Mouse (Mus musculus): Measurements from ENCODE around the gene Arnt.
"Not testable (repeated sequence)": the region's sequence is repeated elsewhere in the genome, so short reads cannot be mapped to it uniquely, and the experiment has no call there.

Arnt gene

DNA sequence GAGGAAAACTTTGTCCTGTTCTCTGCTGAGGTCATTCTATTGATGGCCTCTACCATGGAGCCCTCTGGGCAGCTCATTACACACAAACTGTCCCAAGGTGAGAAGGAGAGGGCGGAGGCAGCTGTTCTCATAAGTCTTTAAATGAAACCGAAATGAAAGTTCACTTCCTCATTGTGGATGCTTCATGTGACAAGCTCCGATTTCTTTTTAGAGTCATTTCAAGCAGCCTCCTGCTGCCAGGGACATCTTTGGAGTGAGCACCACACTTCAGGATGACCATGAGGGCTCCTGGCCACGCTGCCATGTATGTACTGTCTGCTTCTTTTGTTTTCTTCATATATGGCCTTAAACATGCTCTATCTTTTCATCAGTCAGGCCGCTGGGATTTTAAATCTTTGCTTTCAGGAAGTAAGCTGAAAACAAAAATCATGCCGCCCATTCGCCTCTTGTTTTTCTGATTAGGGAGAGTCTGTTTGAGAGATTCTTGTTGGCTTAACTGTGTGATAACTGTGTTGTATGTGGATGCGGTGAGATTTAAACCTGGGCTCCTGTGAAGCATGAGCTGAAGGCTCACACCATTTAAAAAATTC, 92.5 kb downstream of the Arnt start, which contains the start of gene Ctss:
Gene Ctss, plus strand, starts transcription at position 165 of the 590 bp plus-strand sequence.
- DNase-seq (ENCODE audit: low spot score), result no peak

- no peak for DNase-seq (ENCODE audit: low spot score)
These were observed 95.6 kb downstream of the Arnt start for GRCm38 (mm10) chr3:95529814-95530213.

DNA sequence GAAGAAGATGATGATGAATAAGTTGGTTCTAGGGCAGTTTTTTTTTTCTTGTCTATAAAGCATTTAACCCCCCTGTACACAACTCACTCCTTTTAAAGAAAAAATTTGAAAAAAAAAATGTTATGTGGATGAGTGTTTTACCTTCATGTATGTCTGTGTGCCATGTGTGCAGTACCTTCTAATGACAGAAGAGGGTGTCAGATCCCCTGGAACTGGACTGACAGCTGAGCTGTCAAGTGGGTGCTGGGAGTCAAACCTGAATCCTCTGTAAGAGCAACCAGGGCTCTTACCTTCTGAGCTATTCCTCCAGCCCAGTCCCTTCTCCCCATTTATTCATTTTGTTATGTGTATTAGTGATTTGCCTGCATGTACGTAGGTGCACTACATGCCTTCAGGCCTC, 96.8 kb downstream of the Arnt start:
- DNase-seq (ENCODE audit: low spot score), result no peak

DNA sequence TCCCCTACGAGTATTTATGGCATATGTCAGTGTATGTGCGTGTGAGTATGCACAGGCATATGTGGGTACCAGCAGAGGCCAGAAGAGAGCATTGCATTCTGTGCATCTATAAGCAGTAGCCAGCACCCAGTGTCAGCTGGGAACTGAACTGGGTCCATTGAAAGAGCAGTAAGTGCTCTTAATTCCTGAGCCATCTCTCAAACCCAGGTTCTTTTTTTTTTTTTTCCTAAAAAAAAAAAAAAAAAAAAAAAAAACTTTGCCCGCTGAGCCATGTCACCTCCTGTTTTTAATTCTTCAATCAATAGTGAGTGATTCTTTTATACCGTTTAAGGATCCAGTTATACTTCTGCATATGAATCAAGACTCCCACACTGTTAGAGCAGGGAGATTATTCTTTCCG, 99.2 kb downstream of the Arnt start:
- DNase-seq (ENCODE audit: low spot score), result no peak

GRCm38 (mm10) chr3:95534927-95535326, 100.7 kb downstream of the Arnt start:
- DNase-seq (ENCODE audit: low spot score), result no peak

DNA sequence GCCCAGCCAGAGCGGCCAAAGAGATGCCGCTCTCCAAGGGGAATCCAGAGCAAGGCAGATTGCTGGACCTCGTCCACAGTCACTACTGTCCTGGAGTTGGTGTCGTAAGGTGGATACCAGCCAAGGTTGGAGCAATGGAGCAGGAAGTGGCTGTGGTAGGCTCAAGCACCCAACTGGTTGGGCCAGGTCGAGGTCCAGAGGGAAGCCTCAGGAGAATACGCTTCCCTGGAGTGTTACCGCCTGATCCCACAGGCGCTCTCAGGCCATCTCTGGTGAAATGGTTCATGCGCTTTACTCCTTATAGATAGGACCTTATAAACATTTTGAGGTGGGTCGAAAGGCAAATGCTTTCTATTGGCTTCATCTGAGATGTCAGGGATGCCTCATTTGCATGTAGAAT, 104.7 kb downstream of the Arnt start:
- DNase-seq (ENCODE audit: low spot score), result no peak

GRCm38 (mm10) chr3:95539837-95540236, 105.6 kb downstream of the Arnt start:
- no peak for DNase-seq (ENCODE audit: low spot score)

DNA sequence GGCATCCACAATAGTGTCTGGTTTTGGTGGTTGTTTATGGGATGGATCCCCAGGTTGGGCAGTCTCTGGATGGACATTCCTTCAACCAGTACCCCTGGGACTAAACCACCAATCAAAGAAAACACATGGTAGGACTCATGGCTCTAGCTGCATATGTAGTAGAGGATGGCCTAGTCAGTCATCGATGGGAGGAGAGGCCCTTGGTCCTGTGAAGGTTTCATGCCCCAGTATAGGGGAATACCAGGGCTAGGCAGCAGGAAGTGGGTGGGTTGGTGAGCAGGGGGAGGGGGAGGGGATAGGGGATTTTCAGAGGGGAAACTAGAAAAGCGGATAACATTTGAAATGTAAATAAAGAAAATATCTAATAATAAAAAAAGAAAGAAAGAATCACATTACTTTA, 107.0 kb downstream of the Arnt start:
- not testable (repeated sequence) for DNase-seq (ENCODE audit: low spot score)

- no peak for DNase-seq (ENCODE audit: low spot score)
These were observed 108.0 kb downstream of the Arnt start for GRCm38 (mm10) chr3:95542171-95542570.

GRCm38 (mm10) chr3:95542981-95543380, 108.8 kb downstream of the Arnt start:
- no peak for DNase-seq (ENCODE audit: low spot score)

Data from MN1 (cell line).